Mouse (Mus musculus) kidney, postnatal 10 days (tissue): ENCODE measurements around the gene Tnfsfm13.
"Not testable (repeated sequence)": the region's sequence is repeated elsewhere in the genome, so short reads cannot be mapped to it uniquely, and the experiment has no call there.

Source experiments
- DNase-seq: peaks from one replicate; pipeline ENCODE4 v3.0.0; 2021; ENCODE audit warnings: mixed read lengths

Tnfsfm13 gene

DNA sequence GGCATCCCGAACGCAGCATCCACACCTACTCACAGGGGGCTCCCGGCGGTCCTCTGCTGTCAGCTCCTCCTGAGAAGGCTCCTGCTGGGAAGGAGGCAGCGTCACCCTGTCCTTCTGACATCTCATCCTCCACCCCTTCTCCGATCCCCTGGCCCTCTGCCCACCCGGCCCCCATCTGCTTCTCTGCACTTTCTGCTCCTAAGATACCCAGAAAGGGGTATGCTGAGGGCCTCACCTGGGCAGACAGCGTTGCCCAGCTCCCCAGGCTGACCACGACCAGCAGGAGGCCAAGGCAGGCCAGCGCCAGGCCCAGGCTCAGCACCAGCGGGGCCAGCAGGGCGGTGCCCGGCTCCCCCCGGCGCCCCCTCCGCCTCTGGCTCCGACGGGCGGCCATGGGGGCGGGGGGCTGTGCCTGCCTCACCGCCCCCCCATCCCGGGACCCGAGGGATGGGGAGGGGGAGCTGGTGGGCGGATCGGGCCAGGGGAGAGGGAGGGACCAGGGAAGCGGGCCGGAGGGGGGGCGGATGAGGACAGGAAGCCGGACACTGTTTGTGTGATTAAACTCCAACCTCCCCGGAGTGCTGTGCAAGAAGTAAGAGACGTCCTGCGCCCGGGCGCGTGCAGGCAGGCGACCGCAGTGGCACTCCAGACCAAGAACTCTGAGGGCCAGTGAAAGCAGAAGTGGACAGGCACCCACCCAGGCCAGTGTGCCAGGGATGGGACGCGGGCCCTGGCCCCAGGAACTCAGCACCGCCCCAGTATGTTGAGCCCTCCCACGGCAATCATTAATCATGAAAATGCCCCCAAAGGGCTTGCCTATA lies at the start of gene Tnfsfm13, which contains the start of gene Tnfsf12:
TSS of gene Tnfsfm13 (minus strand) at position 738 of the 821 bp plus-strand sequence.
TSS of gene Tnfsf12 (minus strand) at position 489 of the 821 bp plus-strand sequence.
- peak; percentile 91 for DNase-seq

DNA sequence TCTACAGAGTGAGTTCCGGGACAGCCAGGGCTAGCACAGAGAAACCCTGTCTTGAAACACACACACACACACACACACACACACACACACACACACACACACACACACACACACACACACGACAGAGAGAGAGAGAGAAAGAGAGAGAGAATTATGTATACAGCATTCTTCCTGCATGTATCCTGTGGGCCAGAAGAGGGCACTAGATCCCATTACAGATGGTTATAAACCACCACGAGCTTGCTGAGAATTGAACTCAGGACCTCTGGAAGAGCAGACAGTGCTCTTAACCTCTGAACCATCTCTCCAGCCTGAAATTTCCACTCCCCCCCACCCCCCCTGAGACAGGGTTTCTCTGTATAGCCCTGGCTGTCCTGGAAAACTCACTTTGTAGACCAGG lies 35.5 kb upstream of the Tnfsfm13 start:
- not testable (repeated sequence) for DNase-seq

DNA sequence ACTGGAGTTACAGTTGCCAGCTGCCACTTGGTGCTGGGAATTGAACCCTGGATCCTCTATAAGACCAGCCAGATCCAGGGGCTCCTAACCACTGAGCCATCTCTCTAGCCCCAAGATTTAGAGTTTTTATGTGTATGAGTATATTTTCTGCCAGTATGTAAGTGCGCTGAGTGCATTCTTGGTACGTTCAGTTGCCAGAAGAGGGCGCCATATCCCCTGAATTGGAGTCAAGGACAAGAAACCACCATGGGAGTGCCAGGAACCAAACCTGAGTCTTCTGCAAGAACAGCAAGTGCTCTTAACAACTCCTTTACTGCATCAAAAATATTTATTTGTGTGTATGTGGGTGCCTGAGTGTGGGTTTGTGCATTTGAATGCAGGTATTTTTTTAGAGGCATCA lies 33.2 kb upstream of the Tnfsfm13 start:
- peak; percentile 73 for DNase-seq

DNA sequence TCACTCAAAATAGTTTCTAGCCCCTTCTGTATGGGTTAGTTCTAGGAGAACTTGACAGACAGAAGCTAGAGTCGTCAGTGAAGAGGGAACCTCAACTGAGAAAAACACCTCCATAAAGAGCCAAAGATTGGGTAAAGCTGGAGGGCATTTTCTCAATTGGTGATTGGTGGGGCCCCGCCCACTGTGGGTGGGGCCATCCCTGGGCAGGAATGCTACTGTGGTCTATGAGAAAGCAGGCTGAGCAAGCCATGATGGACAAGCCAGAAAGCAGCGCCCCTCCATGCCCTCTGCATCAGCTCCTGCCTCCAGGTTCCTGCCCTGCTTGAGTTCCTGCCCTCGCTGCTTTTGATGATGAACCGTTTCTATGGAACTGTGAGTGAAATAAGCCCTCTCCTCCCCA lies 30.1 kb upstream of the Tnfsfm13 start:
- DNase-seq, result peak; percentile 21

DNA sequence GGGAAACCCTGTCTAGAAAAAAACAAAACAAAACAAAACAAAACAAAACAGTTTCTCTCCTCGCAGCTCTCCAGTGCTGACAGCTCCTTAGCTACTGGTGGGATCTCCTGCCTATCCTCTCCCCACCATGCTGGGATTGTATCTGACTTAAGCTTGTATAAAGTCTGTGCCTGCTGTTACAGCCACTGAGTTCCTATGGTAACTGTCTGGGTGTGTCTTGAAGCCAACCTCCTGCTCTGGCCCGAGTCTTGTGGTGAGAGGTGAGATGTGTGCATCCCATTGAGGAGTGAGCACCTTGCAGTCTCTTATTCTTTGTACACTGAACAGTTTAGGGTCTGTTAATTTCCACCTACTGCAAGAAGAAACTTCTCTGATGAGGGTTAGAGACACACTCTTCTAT lies 27.2 kb upstream of the Tnfsfm13 start:
- DNase-seq, result no peak

DNA sequence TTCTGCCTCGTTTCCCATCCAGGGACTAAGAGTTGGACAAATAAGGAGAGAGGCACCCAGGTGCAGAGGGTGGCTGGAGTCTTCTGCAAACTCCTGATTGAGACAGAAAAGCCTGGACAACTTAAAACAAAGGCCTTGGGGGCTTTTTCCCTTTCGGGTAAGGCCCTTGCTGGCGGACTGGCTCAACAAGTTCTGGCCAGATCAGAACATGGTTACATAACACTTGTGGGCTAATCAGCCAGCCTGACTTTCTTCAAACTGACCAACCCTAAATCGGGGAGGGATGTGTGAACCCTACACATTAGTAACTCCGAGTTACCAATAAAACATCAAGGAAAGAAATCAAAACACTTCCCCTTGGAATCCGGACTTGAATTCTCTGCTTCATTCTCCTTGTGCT lies 25.0 kb upstream of the Tnfsfm13 start:
- DNase-seq, result no peak

DNA sequence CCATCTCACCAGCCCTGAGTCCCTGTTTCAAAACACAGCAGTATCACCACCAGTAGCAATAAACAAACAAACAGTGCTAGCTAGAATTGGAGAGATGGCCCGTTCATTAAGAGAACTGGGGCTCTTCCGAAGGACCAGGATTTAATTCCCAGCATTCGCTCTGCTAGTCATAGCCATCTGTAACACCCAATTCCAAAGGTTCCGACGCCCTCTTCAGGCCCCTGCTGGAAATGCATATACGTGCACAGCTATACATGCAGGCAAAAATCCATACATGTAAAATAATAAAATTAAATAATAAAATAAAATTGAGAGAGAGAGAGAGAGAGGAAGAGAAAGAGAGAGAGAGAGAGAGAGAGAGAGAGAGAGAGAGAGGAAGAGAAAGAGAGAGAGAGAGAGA lies 23.5 kb upstream of the Tnfsfm13 start:
- no peak for DNase-seq

DNA sequence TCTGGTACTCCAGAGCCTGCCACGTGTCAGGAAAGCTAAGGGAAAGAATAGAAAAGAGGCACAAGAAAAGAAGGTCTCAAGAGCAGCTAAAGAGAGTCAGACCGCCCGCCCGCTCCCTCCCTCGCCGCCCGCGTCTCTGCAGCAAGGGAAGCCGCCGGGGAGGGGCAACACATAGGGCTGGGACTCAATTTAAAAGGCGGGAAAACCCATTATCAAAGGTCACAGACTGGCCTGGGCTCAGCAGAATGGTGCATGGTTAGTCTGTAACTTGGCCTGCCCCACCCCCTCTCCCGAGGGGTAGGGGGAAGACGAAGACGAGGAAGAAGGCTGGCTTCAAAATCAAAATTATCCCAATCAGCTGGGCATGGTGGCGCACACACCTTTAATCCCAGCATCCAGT lies 22.8 kb upstream of the Tnfsfm13 start:
- peak; percentile 34 for DNase-seq

DNA sequence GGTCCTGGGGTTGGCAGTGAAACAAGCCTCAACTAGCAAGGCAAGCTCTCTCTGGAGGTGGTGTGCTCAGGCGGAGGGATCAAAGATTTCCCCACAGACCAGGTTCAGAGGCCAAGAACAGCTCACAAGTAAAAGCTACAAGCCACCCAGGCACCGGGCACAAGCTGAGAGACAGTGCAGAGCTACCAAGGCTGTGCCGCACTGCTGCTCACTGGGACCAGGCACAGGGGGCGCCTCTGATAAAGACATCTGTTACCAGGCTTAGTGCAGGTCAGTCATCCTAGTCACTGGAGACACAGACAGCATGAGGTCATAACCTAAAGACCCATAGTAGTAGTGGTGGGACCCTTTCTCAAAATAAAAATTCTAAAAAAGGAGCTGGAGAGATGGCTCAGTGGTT lies 21.1 kb upstream of the Tnfsfm13 start:
- no peak for DNase-seq

DNA sequence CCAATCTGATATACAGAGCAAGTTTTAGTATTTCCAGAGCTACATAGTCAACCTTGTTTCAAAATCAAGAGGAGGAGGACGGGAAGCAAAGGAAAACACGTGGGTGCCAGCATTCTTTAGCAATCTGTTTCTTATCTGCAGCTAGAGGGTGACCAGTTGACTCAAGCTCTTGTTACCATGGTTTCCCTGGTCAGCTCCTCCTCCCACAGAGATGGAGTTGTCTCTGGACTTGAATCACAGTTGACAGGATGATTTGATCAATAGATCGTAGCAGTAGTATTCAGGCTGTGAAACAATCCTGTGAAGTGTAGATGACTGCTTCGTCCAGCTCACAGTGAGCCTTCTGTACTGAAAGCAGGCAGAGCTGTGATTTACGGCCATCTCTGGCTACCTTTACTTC lies 20.0 kb upstream of the Tnfsfm13 start:
- DNase-seq, result peak; percentile 33

DNA sequence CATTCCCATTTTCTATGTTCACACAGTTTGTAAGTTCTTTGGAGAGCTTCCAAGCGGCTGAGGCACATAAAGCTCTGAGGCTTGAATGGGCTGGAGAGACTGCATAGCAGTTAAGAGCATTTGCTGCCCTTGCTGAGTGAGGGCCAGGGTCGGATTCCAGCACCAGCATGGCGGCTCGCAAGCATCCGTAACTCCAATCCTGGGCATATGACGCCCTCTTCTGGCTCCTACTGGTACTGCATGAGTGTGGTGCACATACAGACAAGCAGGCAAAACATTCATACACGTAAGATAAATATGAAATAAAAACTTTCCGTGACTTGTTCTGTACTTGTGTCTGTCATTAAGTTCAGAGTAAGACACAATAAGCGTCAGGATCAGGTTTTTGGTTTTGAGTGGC lies 19.6 kb upstream of the Tnfsfm13 start:
- peak; percentile 68 for DNase-seq

DNA sequence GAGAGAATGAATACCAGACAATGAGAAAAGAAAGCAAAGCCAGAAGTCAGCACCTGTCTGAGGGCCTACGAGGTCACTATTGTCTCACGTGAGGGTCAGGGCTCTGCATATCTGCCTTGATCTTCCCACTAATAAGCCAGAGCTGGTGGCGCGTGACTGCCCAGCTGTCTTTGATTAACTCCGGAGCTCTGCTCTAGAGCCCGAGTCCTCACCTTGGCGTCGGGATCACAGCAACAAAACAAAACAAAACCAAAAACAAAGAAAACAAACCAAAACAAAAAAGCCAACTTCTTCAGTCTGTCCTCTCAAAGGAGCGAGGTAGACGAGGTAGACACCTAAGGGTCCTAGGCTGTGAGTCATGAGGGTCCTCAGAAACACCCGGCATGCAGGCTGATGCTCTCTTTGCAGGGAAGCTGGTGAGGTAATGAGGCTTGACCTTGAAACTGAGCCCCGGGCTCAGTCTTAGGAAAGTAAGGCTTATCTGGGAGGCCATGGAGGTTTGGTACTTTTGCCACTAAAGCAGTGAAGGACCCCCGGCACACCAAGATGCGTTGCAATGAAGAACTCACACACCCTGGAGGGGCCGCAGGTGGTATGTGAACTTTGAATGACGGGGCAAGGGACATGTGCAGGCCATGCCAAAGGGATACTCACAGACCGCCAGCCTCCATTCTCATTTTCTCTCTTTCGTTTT lies 18.9 kb upstream of the Tnfsfm13 start:
- peak; percentile 73 for DNase-seq

DNA sequence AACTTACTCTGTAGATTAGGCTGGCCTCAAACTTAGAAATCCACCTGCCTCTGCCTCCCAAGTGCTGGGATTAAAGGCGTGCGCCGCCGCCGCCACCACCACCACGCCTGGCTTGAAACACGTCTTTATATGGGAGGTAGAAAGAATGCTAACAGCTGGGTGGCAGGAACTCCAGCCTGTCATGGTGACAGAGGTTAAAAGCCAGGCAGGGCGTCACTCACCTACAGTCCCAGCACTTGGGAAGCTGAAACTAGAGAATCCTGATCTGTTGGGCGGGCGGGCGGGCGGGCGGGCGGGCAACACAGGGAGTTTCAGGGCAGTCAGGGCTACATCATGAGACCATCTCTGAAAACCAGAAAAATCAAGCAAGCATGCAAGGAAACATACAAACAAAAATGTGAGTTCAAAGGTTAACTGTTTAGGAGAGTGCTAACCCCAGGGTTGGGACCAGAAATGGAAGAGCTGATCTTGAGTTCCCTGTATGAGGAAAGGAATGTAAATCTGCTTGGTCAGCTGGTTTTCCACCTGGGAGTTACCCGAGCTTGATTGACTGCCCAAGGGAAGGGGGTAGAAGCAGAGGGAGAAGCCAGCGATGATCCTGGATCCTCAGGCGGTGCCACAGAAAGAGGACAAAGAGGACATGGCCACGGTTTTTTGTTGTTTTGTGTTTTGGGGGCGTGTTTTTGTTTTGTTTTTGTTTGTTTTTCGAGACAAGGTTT lies 17.2 kb upstream of the Tnfsfm13 start:
- DNase-seq, result peak; percentile 33

DNA sequence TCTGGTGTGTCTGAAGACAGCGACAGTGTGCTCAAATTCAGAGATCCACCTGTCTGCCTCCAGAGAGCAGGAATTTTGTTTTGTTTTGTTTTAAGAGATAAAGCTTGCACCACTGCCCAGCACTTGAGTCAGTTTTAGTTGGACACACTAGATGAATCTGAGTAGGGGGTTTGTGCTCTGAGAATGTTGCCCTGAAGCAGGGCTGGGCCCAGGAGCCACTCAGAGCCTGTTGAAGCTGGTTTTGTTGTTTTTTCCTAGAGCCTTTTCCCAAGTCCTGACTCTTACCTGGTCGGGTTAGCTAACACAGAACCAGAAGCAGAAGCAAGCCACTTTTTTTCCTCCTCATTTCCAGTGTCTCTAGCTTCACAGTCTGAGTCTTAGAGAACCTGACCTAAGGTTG lies 15.2 kb upstream of the Tnfsfm13 start:
- no peak for DNase-seq

DNA sequence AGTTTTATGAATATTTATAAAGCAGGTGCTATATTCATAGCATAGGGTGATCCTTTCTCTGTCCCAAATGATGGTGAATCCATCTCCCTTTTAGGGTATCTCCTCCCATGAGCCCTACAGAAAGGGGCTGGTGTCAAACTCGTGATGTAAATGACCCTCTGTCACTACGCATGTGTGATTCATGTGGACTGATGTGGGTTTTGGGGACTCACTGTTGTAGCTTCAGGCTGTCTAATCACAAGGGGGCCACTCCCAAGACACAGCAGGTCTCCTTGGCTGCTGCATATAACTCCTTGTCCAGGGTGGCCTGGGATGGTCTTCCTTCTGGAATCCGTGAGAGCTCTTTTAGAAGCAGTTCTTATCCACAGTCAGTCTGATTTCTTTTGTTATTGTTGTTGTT lies 14.6 kb upstream of the Tnfsfm13 start:
- DNase-seq, result no peak

DNA sequence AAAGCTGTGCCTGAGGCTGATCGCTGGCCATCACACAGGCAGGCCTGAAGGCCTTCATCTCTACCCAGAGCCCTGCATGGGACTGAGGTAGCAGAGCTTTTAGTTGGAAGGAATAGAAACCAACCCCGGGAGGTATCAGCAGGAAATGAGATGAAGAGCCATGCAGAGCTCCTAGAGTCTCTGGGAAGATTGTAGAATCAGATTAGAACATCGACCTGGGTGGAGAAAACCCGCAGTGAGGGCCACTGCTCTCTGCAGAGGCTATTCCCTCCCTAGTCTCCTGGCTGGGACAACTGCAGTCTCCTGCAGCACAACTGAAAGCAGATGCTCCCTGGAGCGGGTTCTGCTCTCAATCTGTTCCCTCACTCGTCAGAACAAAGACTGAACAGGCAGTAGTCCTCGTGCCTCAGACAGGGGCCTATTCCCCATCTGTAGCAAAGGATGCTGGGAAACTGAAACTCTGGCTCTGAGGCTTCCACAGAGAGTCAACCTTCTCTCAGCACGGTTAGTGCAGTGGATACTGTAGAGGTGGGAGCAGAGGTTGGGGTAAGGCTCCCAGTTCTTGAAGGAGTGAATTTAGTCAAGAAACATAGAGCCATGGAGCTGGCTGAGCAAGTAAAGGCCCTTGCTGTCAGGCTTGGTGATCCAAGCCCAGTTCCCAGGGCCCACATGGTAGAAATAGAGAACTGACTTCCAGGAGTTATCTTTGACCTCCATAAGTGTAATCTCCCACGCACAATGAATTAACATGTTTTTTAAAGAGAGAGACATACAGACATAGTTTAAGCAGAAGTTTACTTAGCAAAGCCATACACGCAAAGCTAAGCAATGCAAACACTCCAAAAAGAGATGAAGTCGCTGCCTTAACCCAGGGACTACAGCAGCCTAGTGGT lies 13.9 kb upstream of the Tnfsfm13 start:
- DNase-seq, result no peak

DNA sequence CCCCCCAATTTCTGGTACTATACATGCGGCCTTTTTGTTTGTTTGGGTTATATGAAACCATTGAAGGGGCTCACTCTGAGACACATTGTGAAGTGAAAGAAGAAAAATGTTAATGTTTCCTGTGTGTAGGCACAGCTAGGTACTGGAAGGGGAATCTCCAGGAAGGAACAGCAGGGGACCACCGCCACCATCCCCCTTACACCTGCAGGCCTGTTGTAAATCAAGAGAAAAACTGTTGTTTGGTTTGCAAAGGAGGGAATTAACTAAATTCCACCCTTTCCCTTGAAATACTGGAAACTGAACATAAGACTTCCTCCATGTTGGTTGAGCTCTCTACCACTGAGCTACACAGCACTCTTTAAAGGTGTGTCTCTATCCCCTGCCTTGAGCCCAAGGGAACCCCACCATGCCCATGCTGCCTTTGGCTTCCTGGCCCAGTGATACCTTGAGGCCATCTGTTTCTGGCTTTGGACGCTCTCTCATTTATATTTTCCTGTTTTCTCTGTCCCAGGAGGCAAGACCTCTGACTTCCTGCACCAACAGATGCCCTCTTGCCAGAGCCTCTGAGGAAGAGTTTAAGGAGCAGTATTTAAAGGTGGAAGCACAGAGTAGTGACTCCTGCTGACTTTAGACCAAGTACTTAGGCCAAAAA lies 12.8 kb upstream of the Tnfsfm13 start:
- DNase-seq, result no peak

DNA sequence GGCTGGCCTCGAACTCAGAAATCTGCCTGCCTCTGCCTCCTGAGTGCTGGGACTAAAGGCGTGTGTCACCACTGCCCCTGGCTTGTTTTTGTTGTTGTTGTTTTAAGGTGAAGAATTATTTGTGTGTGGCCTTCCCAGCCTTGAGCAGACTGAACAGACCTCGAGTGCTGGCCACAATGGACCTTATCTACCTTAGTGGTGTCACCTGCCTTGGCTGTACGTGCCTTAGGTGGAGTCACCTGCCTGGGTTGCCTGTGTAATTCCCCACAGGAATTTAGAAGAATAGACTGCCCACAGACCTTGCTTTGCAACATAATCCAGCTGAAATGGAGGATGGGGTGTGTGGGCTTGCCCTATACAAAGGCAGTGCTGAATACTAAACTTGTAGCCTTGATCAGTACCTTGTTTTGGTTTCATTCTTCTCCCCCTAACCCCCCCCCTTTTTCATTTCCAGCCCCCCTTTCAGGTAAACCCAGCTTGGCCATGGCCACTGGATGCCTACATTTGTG lies 12.0 kb upstream of the Tnfsfm13 start:
- no peak for DNase-seq

DNA sequence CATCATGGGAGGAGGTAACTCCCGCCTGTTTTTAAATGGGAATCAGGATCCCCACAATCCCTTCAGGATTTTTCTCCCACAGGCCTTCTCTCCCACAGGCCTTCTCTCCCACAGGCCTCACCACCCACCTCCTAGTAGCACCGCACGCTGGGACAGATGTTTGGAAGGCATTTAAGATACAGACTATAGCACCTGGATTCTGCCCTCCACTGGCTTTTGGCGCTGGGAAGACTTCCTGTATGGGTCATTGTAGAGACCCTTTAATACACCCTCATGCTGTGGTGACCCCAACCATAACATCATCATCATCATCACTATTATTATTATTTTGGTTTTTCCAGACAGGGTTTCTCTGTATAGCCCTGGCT lies 11.6 kb upstream of the Tnfsfm13 start:
- no peak for DNase-seq

DNA sequence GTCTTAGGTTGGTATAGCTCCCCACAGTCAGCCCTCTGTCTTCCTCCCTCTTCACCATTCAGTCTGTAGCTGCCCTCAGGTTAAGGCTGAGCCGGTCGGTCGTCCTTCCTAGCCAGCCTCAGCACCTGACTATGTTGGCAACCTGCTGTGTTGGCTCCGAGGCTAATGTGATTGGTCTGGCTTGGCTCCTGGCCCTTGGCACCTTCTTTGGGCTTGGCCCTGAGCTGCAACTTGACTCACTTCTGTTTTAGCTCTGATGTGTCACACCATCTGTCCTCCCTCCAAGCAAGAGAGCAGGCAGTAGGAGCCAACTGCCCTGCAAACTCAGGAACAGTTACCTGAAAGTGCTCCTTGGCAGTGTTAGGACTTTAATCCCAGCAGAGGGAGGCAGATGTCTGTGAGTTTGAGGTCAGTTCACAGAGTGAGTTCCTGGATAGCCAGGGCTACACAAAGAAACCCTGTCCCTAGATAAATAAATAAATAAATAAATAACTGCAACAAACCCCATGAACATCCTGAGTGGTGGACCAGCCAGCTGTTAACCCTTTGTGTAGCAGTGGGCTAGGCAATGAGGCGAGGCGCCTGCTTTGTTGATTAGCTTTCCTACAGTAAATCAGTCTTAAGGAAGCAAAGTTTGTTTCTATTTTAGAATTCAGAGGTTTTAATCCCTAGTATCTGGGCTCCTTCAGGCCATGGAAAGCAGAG lies 11.0 kb upstream of the Tnfsfm13 start:
- DNase-seq, result peak; percentile 60

DNA sequence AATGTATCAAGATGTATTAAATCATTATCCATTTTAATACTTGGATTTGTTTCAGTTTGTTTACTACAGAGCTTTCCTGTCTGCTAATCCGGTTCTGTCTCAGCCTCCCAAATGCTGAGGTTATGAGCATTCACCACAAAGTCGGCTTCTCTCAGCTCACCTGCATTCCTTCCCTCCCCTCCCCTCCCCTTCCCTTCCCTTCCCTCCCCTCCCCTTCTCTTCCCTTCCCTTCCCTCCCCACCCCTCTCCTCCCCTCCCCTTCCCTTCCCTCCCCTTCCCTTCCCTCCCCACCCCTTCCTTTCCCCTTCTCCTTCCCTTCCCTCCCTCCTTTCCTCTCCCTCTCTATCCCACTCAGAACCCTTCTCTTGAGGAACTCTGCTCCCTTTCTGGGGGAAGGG lies 8.7 kb upstream of the Tnfsfm13 start:
- DNase-seq, result no peak
